Mouse (Mus musculus): ENCODE measurements at regions not wholly inside any gene's neighbourhood (a gene's known extent, or its start where the extent isn't known, plus 50 kb on each side); places are given as distances from the start of the nearest gene placed in this dataset.

DNA sequence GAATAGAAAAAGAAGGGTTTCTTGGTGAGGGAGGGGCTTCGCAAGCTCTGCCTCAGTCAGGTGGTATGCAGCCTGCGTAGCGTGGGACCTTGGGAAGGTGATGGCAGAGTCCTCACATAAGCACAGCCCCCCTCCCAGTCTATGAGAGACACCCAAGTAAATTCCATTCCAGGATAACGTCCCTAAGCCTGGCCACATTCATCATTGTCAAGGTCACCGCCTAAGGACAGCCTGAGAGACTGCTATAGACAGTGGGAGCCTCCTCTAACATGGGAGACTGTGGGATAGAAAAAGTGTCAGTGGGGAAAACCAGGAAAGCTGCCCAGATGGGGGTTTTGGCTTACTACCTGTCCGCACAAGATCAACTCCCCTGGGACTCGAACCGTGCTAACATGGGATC, 195.5 kb downstream of the Tpra1 start:
- TF ChIP-seq POLR2A (IDR thresholded peaks at IDR 0.05; ENCODE audit: borderline replicate concordance, extremely low read depth, low read depth, low read length) (no peak), CTCF (IDR thresholded peaks at IDR 0.05; ENCODE audit: insufficient read depth, low read length) (no peak)
